Mouse (Mus musculus): Measurements from ENCODE around the gene Mccc2.

DNA sequence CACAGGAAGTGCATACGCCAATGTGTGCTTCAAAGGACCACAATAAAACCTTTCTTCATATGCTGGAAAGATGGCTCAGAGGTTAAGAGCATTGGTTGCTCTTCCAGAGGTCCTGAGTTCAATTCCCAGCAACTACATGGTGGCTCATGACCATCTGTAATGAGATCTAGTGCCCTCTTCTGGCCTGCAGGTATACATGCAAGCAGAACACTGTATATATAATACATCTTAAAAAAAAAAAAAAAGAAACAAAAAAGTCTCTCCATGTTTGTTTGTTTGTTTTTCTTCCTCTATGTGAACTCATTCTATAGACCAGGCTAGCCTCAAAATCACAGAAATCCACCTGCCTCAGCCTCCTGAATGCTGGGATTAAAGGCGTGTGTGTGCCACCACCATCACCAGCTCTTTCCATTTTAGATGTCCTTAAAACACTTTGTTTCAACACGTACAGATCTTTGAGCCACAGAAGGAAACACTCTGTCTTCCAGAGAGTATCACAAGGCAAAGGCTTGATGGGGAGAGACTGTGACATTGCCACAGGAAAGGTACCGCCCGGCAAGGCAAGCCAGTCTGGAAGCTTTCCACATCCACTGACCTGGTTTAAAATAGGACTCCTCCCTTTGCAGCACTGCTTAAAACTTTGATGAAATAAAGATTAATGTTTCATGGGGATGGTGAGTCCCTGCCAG is 60.4 kb downstream of the Mccc2 start:
- TF ChIP-seq CEBPB (IDR thresholded peaks at IDR 0.05; ENCODE audit: insufficient read depth, poor library complexity, severe bottlenecking) (no peak), POLR2A (IDR thresholded peaks at IDR 0.05; ENCODE audit: insufficient read length, low read depth) (no peak), MAX (IDR thresholded peaks at IDR 0.05; ENCODE audit: low read depth) (no peak), TCF12 (IDR thresholded peaks at IDR 0.05; ENCODE audit: insufficient read depth, poor library complexity, severe bottlenecking) (no peak), MYOD1 (IDR thresholded peaks at IDR 0.05; ENCODE audit: control insufficient read depth in 1 of 3, insufficient read length in 2 of 3, low read depth in 2 of 3) (no peak), REST (IDR thresholded peaks at IDR 0.05; ENCODE audit: insufficient read depth, insufficient read length) (no peak), POLR2AphosphoS2 (IDR thresholded peaks at IDR 0.05; ENCODE audit: insufficient read length, low read depth) (no peak)
